Mouse (Mus musculus): ENCODE data around the gene D3Ertd751e. TPM values are rescaled to one million over a fixed set of nuclear protein-coding genes. Genes with fewer than 3 reads are reported as not detected.

D3Ertd751e gene
- polyA plus RNA-seq (2012; rRNA removed): 0.41 and 0.76 TPM in 2 replicates

- DNase-seq (ENCODE audit: low read depth in 1 of 2, low spot score in 2 of 2): peak; percentile 88 to 95
- Histone ChIP-seq H3K4me3 (ENCODE audit: extremely low read depth, insufficient read depth, insufficient read length) (peak within 1 kb of the TSS; percentile 78), H3K27ac (ENCODE audit: insufficient read depth, low read length) (peak within 1 kb of the TSS; percentile 85), H3K36me3 (ENCODE audit: control insufficient read depth, insufficient read depth, low read length) (no peaks in the 10 kb centered on the region), H3K4me1 (ENCODE audit: control insufficient read depth, insufficient read depth, insufficient read length) (no peaks in the 10 kb centered on the region), H3K27me3 (ENCODE audit: control insufficient read depth, insufficient read depth, low read length) (no peaks in the 10 kb centered on the region)
- TF ChIP-seq POLR2A (IDR thresholded peaks at IDR 0.05; ENCODE audit: low read depth, low read length) (peak; percentile 56), CTCF (IDR thresholded peaks at IDR 0.05; ENCODE audit: extremely low read depth, insufficient read depth, insufficient read length, insufficient replicate concordance) (no peak)
- 0% methylated on average over 66 of the region's 66 CpGs for WGBS
Measured at GRCm38 (mm10) chr3:41742278-41742934, at the start of gene D3Ertd751e, which contains the start of gene Sclt1. Gene D3Ertd751e (plus strand): TSS chr3:41742611. Gene Sclt1 (minus strand): TSS chr3:41742514.

GRCm38 (mm10) chr3:41695681-41696080 lies 46.7 kb upstream of the D3Ertd751e start:
- no peak overlapping the region for H3K27ac ChIP-seq (ENCODE audit: insufficient read depth, low read length)
- H3K4me1 ChIP-seq (ENCODE audit: control insufficient read depth, insufficient read depth, insufficient read length): no peaks in the 10 kb centered on the region
- no peak overlapping the region for H3K4me3 ChIP-seq (ENCODE audit: extremely low read depth, insufficient read depth, insufficient read length)
- no peak for DNase-seq (ENCODE audit: low read depth in 1 of 2, low spot score in 2 of 2)
- H3K36me3 ChIP-seq (ENCODE audit: control insufficient read depth, insufficient read depth, low read length): no peaks in the 10 kb centered on the region
- no peaks in the 10 kb centered on the region for H3K27me3 ChIP-seq (ENCODE audit: control insufficient read depth, insufficient read depth, low read length)
- no peak for TF ChIP-seq POLR2A (IDR thresholded peaks at IDR 0.05; ENCODE audit: low read depth, low read length)
- TF ChIP-seq CTCF (IDR thresholded peaks at IDR 0.05; ENCODE audit: extremely low read depth, insufficient read depth, insufficient read length, insufficient replicate concordance): no peak
- WGBS: 91% methylated on average over 1 of the region's 1 CpGs

GRCm38 (mm10) chr3:41741601-41742277 lies 672 bp upstream of the D3Ertd751e start:
- Histone ChIP-seq H3K36me3 (ENCODE audit: control insufficient read depth, insufficient read depth, low read length) (no peaks in the 10 kb centered on the region), H3K4me3 (ENCODE audit: extremely low read depth, insufficient read depth, insufficient read length) (peak overlapping the region; percentile 78), H3K27me3 (ENCODE audit: control insufficient read depth, insufficient read depth, low read length) (no peaks in the 10 kb centered on the region), H3K4me1 (ENCODE audit: control insufficient read depth, insufficient read depth, insufficient read length) (no peaks in the 10 kb centered on the region), H3K27ac (ENCODE audit: insufficient read depth, low read length) (peak overlapping the region; percentile 58)
- DNase-seq (ENCODE audit: low read depth in 1 of 2, low spot score in 2 of 2): peak in 1 of 2 experiments; percentile 7
- no peak for TF ChIP-seq POLR2A (IDR thresholded peaks at IDR 0.05; ENCODE audit: low read depth, low read length)
- TF ChIP-seq CTCF (IDR thresholded peaks at IDR 0.05; ENCODE audit: extremely low read depth, insufficient read depth, insufficient read length, insufficient replicate concordance): no peak
- 1% methylated on average over 39 of the region's 39 CpGs for WGBS

GRCm38 (mm10) chr3:41743436-41743835 lies 1.0 kb downstream of the D3Ertd751e start:
- TF ChIP-seq CTCF (IDR thresholded peaks at IDR 0.05; ENCODE audit: extremely low read depth, insufficient read depth, insufficient read length, insufficient replicate concordance) (no peak), POLR2A (IDR thresholded peaks at IDR 0.05; ENCODE audit: low read depth, low read length) (no peak)
- no peaks in the 10 kb centered on the region for H3K4me1 ChIP-seq (ENCODE audit: control insufficient read depth, insufficient read depth, insufficient read length)
- no peaks in the 10 kb centered on the region for H3K36me3 ChIP-seq (ENCODE audit: control insufficient read depth, insufficient read depth, low read length)
- 26% methylated on average over 6 of the region's 6 CpGs for WGBS
- no peak overlapping the region for H3K4me3 ChIP-seq (ENCODE audit: extremely low read depth, insufficient read depth, insufficient read length)
- H3K27ac ChIP-seq (ENCODE audit: insufficient read depth, low read length): no peak overlapping the region
- DNase-seq (ENCODE audit: low read depth in 1 of 2, low spot score in 2 of 2): peak in 1 of 2 experiments; percentile 8
- H3K27me3 ChIP-seq (ENCODE audit: control insufficient read depth, insufficient read depth, low read length): no peaks in the 10 kb centered on the region

GRCm38 (mm10) chr3:41754556-41754955 lies 12.1 kb downstream of the D3Ertd751e start:
- Histone ChIP-seq H3K4me3 (ENCODE audit: extremely low read depth, insufficient read depth, insufficient read length) (no peak overlapping the region), H3K36me3 (ENCODE audit: control insufficient read depth, insufficient read depth, low read length) (peaks cover 4% of the 10 kb centered on the region; the same call in 1 of the 2 replicates), H3K4me1 (ENCODE audit: control insufficient read depth, insufficient read depth, insufficient read length) (no peaks in the 10 kb centered on the region), H3K27ac (ENCODE audit: insufficient read depth, low read length) (no peak overlapping the region), H3K27me3 (ENCODE audit: control insufficient read depth, insufficient read depth, low read length) (no peaks in the 10 kb centered on the region)
- TF ChIP-seq POLR2A (IDR thresholded peaks at IDR 0.05; ENCODE audit: low read depth, low read length) (no peak), CTCF (IDR thresholded peaks at IDR 0.05; ENCODE audit: extremely low read depth, insufficient read depth, insufficient read length, insufficient replicate concordance) (no peak)
- no peak for DNase-seq (ENCODE audit: low read depth in 1 of 2, low spot score in 2 of 2)
- WGBS: 84% methylated on average over 2 of the region's 2 CpGs

- DNase-seq (ENCODE audit: low read depth in 1 of 2, low spot score in 2 of 2): no peak
- Histone ChIP-seq H3K27ac (ENCODE audit: insufficient read depth, low read length) (no peak overlapping the region), H3K36me3 (ENCODE audit: control insufficient read depth, insufficient read depth, low read length) (peaks cover 2% of the 10 kb centered on the region; the same call in 1 of the 2 replicates), H3K4me1 (ENCODE audit: control insufficient read depth, insufficient read depth, insufficient read length) (no peaks in the 10 kb centered on the region), H3K27me3 (ENCODE audit: control insufficient read depth, insufficient read depth, low read length) (no peaks in the 10 kb centered on the region), H3K4me3 (ENCODE audit: extremely low read depth, insufficient read depth, insufficient read length) (no peak overlapping the region)
- no peak for TF ChIP-seq POLR2A (IDR thresholded peaks at IDR 0.05; ENCODE audit: low read depth, low read length)
- no peak for TF ChIP-seq CTCF (IDR thresholded peaks at IDR 0.05; ENCODE audit: extremely low read depth, insufficient read depth, insufficient read length, insufficient replicate concordance)
- WGBS: 89% methylated on average over 3 of the region's 3 CpGs
Measured at GRCm38 (mm10) chr3:41762091-41762490, 19.7 kb downstream of the D3Ertd751e start.

GRCm38 (mm10) chr3:41812447-41812846 lies 70.0 kb downstream of the D3Ertd751e start:
- no peaks in the 10 kb centered on the region for H3K36me3 ChIP-seq (ENCODE audit: control insufficient read depth, insufficient read depth, low read length)
- H3K4me1 ChIP-seq (ENCODE audit: control insufficient read depth, insufficient read depth, insufficient read length): no peaks in the 10 kb centered on the region
- no peak for DNase-seq (ENCODE audit: low read depth in 1 of 2, low spot score in 2 of 2)

More at GRCm38 (mm10) chr3:41812447-41812846, 70.0 kb downstream of the D3Ertd751e start:
- Histone ChIP-seq H3K27me3 (ENCODE audit: control insufficient read depth, insufficient read depth, low read length) (no peaks in the 10 kb centered on the region), H3K27ac (ENCODE audit: insufficient read depth, low read length) (no peak overlapping the region), H3K4me3 (ENCODE audit: extremely low read depth, insufficient read depth, insufficient read length) (no peak overlapping the region)
- no peak for TF ChIP-seq POLR2A (IDR thresholded peaks at IDR 0.05; ENCODE audit: low read depth, low read length)
- no peak for TF ChIP-seq CTCF (IDR thresholded peaks at IDR 0.05; ENCODE audit: extremely low read depth, insufficient read depth, insufficient read length, insufficient replicate concordance)

Other genes with a start within 250 kb of the D3Ertd751e start
- 11.3 and 16.3 TPM in 2 replicates for gene Jade1, start 186.9 kb upstream of the D3Ertd751e start, polyA plus RNA-seq (2012; rRNA removed)
- 4.0 and 4.1 TPM in 2 replicates for gene Sclt1, start 97 bp upstream of the D3Ertd751e start, polyA plus RNA-seq (2012; rRNA removed)

All from spleen, adult 2 months (tissue).